Mouse (Mus musculus) gastrocnemius, postnatal 25 days (tissue): ENCODE results near the gene Ctsg. TPM values are rescaled to one million over a fixed set of nuclear protein-coding genes. Genes with fewer than 3 reads are reported as not detected.

Source experiments
- microRNA-seq, 2 experiments: library from miRNA; unstranded; fragments of <30 nt; microRNA quantifications; one replicate each; pipeline ENCODE4 v1.2.0; 2021; ENCODE audit warnings: borderline replicate concordance in 2 of 2
- total RNA-seq, 2 experiments: library from RNA; stranded (reverse); gene quantifications; 1 replicate in 1 of 2; 2 replicates in 1 of 2; pipeline ENCODE4 v1.2.3; 2021

The Ctsg gene
- total RNA-seq, 2 experiments from 2014 or later = not detected

Small RNA genes lying within 50 kb of the gene (microRNA-seq; reads per million reads assigned to microRNA genes)
- 0 reads per million in 2 experiments for gene Mir6949

Other genes with a start within 250 kb of the Ctsg start
- gene Nynrin, start 248.6 kb downstream of the Ctsg start, total RNA-seq = 1 to 10 TPM; 2.6 to 4.1 TPM
- gene Cbln3, start 218.2 kb downstream of the Ctsg start, total RNA-seq = not detected
- gene Khnyn, start 217.6 kb downstream of the Ctsg start, total RNA-seq = 1 to 10 TPM; 7.0 to 9.1 TPM
- gene Sdr39u1, start 202.3 kb downstream of the Ctsg start, total RNA-seq = 10 to 100 TPM; 95.7 to 98.1 TPM
- 1 to 10 TPM; 2.7 to 4.1 TPM for gene Cma1, start 157.9 kb downstream of the Ctsg start, total RNA-seq
- gene Cma2, start 151.6 kb downstream of the Ctsg start, total RNA-seq = not detected
- gene Mcpt1, start 84.6 kb downstream of the Ctsg start, total RNA-seq = not detected
- gene Mcpt9, start 72.1 kb downstream of the Ctsg start, total RNA-seq = not detected
- gene Mcpt2, start 60.5 kb downstream of the Ctsg start, total RNA-seq = not detected
- 1 to 10 TPM; 2.7 to 5.8 TPM for gene Mcpt4, start 40.3 kb downstream of the Ctsg start, total RNA-seq
- gene Mcpt8, start 17.3 kb downstream of the Ctsg start, total RNA-seq = not detected
- gene Gzme, start 18.1 kb upstream of the Ctsg start, total RNA-seq = not detected
- gene Gzmd, start 30.0 kb upstream of the Ctsg start, total RNA-seq = not detected
- gene Gzmg, start 57.0 kb upstream of the Ctsg start, total RNA-seq = not detected
- not detected for gene Gzmn, start 72.0 kb upstream of the Ctsg start, total RNA-seq
- gene Gzmf, start 108.8 kb upstream of the Ctsg start, total RNA-seq = not detected
- not detected for gene Gzmc, start 132.1 kb upstream of the Ctsg start, total RNA-seq
- gene Gzmb, start 159.7 kb upstream of the Ctsg start, total RNA-seq = not detected